ENCODE assay signal across 8 mouse cellular contexts in the genomic region with DNA sequence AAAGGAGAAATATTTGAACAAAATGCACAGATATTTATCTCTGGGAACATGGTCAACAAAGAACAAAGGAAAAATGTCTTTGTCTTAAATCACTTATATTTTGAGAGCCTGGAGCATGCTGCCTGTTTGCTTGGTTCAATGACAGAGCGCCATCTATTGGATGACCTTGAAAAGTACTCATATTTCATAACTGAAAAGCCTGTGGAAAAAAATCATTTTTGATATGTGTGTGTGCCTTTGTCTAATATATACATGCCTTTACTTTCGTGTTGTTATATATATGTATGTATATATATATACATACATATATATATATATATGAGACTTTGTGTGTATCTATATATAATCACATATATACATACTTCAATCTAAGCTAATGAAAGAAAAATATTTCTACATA.
A peak's percentile ranks its signal among the peaks of the same experiment; 100 is the strongest.
DNase-seq lines count a peak whose midpoint lies in the region; ATAC-seq and TF ChIP-seq lines count a peak whose summit lies in the region.

No protein-coding gene starts in this region.

- no peak overlapping the region for H3K27ac ChIP-seq in neural tube, embryonic 11.5 days (ENCODE audit: low read depth, low read length)
- H3K27ac ChIP-seq in hindbrain, embryonic 10.5 days, result peak overlapping the region; percentile 67; the same call in 1 of the 2 replicates
- no peak overlapping the region for H3K27ac ChIP-seq in midbrain, postnatal 0 days (ENCODE audit: low read depth, low read length)

- WGBS in neural tube, embryonic 11.5 days, result 12% methylated on average over 2 of the region's 2 CpGs
- WGBS in hindbrain, embryonic 10.5 days, result 11% methylated on average over 2 of the region's 2 CpGs
- WGBS in midbrain, postnatal 0 days, result 7% methylated on average over 2 of the region's 2 CpGs

- H3K9ac ChIP-seq in neural tube, embryonic 11.5 days (ENCODE audit: low read length), result no peak overlapping the region
- no peak overlapping the region for H3K9ac ChIP-seq in midbrain, postnatal 0 days (replicated peaks; ENCODE audit: low read length, poor library complexity, severe bottlenecking)

- intact Hi-C loops in gastrocnemius, postnatal 14 days (cut with DNase I; ENCODE audit: low total_unique reads), result no loop called here

- DNase-seq in gastrocnemius, adult 18-20 months (ENCODE audit: low spot score), result peak; percentile 20
- DNase-seq in gastrocnemius, postnatal 25 days, result no peak
- DNase-seq in neural tube, embryonic 11.5 days (ENCODE audit: low spot score), result no peak
- DNase-seq in neural tube, embryonic 10.5 days (ENCODE audit: extremely low spot score, low spot score), result no peak
- no peak for DNase-seq in hindbrain, embryonic 10.5 days (ENCODE audit: low spot score)
- peak; percentile 85 for DNase-seq in midbrain, postnatal 0 days (ENCODE audit: low spot score)
- DNase-seq in ovary, adult 18-20 months (ENCODE audit: low spot score), result no peak
- DNase-seq in gastrocnemius, postnatal 14 days, result no peak

- TF ChIP-seq CTCF in midbrain, postnatal 0 days (IDR thresholded peaks at IDR 0.05), result peak; percentile 79

- no peak overlapping the region for H3K4me3 ChIP-seq in neural tube, embryonic 11.5 days (ENCODE audit: low read depth, low read length)
- H3K4me3 ChIP-seq in hindbrain, embryonic 10.5 days, result no peak overlapping the region
- no peak overlapping the region for H3K4me3 ChIP-seq in midbrain, postnatal 0 days (ENCODE audit: low read depth, low read length)

- no peaks in the 10 kb centered on the region for H3K9me3 ChIP-seq in neural tube, embryonic 11.5 days (ENCODE audit: control insufficient read depth, low read length)
- no peaks in the 10 kb centered on the region for H3K9me3 ChIP-seq in hindbrain, embryonic 10.5 days
- no peaks in the 10 kb centered on the region for H3K9me3 ChIP-seq in midbrain, postnatal 0 days (ENCODE audit: low read length)

- no peaks in the 10 kb centered on the region for H3K36me3 ChIP-seq in neural tube, embryonic 11.5 days (ENCODE audit: control insufficient read depth, insufficient read depth, low read length)
- no peaks in the 10 kb centered on the region for H3K36me3 ChIP-seq in hindbrain, embryonic 10.5 days
- no peaks in the 10 kb centered on the region for H3K36me3 ChIP-seq in midbrain, postnatal 0 days (ENCODE audit: insufficient read depth, low read length)

- no peaks in the 10 kb centered on the region for H3K4me1 ChIP-seq in neural tube, embryonic 11.5 days (ENCODE audit: control insufficient read depth, insufficient read depth, low read length)
- H3K4me1 ChIP-seq in hindbrain, embryonic 10.5 days (replicated peaks), result no peaks in the 10 kb centered on the region
- no peaks in the 10 kb centered on the region for H3K4me1 ChIP-seq in midbrain, postnatal 0 days (ENCODE audit: insufficient read depth, low read length)

- no peaks in the 10 kb centered on the region for H3K27me3 ChIP-seq in neural tube, embryonic 11.5 days (ENCODE audit: control insufficient read depth, insufficient read depth, low read length)
- no peaks in the 10 kb centered on the region for H3K27me3 ChIP-seq in hindbrain, embryonic 10.5 days (ENCODE audit: insufficient read depth, poor library complexity, severe bottlenecking)
- no peaks in the 10 kb centered on the region for H3K27me3 ChIP-seq in midbrain, postnatal 0 days (ENCODE audit: insufficient read depth, low read length)

- peak; percentile 67; the same call in 1 of the 2 replicates for ATAC-seq in neural tube, embryonic 11.5 days (ENCODE audit: insufficient read depth, low FRiP score, low TSS enrichment)
- ATAC-seq in midbrain, postnatal 0 days (ENCODE audit: low FRiP score), result peak; percentile 52; the same call in 1 of the 2 replicates

- no peak overlapping the region for H3K4me2 ChIP-seq in neural tube, embryonic 11.5 days (ENCODE audit: low read depth)
- no peak overlapping the region for H3K4me2 ChIP-seq in midbrain, postnatal 0 days (ENCODE audit: low read depth, low read length, poor library complexity, severe bottlenecking)

Comparison
In these comparisons a context has a peak if more than half of its experiments do, and no peak if none do; other contexts are left out.
1. DNase-seq: peak in gastrocnemius, adult 18-20 months (single experiment) and midbrain, postnatal 0 days (single experiment); none in gastrocnemius, postnatal 25 days (single experiment), neural tube, embryonic 11.5 days (single experiment), neural tube, embryonic 10.5 days (single experiment), hindbrain, embryonic 10.5 days (single experiment), ovary, adult 18-20 months (single experiment) and gastrocnemius, postnatal 14 days (single experiment).